Mouse (Mus musculus): ENCODE data around the gene Slc22a5.
"Not testable (repeated sequence)": the region's sequence is repeated elsewhere in the genome, so short reads cannot be mapped to it uniquely, and the experiment has no call there.

Gene Slc22a5

DNA sequence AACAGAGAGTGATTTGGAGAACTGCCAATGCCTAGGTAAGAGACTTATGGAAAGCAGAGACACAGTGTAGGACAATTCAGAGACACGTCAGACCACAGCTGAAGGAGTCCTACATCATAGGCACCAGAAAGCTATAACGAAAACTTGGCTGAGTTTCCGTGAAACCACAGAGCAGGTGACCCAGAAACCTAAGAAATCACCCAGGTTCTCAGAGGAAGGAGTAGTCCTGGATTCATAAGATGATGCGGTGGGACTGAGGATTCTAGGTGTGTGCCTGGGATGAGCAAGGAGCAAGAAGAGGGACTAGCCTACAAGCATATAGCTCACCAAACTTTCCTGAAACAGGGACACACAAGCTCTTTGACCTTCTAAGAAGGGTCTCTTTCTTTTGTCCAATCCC, 3.2 kb downstream of the Slc22a5 start:
- no peak for DNase-seq (ENCODE audit: low spot score)

DNA sequence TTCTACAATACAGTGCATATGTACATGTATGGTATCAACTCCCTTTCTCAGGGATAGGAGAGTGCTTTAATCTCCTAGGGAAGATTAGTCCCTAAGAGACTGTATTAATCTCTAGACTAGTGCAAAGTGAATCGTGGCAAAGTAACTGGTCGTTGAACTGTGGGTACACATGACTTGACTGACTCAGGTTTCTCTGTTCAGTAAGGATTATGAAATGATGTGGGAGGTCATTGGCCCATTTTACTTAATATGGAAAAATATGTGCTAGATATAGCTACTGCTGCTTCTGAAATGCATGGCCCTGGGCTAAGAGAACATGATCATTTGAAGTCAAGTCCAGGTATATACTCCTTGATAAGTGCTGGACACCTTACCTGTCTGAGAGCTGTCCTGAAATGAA, 8.2 kb downstream of the Slc22a5 start:
- DNase-seq (ENCODE audit: low spot score): no peak

DNA sequence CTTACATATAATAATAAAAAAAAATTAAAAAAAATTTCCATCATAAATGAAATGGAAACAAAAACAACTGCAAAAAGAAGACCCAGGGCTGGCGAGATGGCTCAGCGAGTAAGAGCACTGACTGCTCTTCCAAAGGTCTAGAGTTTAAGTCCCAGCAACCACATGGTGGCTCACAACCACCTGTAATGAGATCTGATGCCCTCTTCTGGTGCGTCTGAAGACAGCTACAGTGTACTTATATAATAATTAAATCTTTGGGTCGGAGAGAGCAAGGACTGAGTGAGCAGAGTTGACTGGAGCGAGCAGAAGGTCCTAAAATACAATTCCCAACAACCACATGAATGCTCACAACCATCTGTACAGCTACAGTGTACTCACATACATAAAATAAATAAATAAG, 13.4 kb downstream of the Slc22a5 start:
- not testable (repeated sequence) for DNase-seq (ENCODE audit: low spot score)

DNA sequence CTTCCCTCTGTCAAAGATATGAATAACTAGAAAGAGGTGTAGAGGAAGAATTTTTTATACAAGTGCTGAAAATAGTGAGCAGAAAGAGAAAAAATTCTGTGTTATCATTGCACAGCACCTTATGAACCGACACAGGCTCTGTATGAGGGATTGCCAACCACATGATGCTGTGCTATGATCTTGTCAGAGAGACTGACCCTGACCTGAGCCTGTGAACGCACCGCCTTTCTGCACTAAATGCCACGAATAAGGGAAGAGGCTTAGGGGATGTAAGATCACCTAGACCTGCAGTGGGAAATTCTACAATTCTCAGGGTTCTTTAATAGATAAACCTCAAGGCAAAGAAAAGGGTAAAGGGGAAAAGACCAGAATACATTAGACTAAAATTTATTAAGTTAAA, 15.0 kb downstream of the Slc22a5 start:
- DNase-seq (ENCODE audit: low spot score): no peak

DNA sequence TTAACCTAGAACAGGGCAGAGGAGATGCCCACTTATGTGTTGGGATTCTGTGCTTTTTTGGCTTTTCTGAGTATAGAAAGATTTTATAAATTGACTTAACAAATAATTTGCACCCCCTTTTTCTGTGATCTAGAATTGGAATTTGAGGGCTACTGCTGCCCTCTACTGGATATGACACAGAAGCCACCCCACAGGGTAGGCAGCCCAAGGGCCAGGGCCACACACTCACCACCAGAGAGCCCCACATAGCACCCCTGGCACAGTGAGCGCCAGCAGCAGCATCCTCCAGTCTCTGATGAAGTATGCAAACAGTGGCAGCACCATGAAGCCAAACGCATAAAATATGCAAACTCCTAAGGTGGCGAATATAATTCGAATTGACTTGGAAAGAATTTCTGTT, 16.8 kb downstream of the Slc22a5 start:
- DNase-seq (ENCODE audit: low spot score): no peak

DNA sequence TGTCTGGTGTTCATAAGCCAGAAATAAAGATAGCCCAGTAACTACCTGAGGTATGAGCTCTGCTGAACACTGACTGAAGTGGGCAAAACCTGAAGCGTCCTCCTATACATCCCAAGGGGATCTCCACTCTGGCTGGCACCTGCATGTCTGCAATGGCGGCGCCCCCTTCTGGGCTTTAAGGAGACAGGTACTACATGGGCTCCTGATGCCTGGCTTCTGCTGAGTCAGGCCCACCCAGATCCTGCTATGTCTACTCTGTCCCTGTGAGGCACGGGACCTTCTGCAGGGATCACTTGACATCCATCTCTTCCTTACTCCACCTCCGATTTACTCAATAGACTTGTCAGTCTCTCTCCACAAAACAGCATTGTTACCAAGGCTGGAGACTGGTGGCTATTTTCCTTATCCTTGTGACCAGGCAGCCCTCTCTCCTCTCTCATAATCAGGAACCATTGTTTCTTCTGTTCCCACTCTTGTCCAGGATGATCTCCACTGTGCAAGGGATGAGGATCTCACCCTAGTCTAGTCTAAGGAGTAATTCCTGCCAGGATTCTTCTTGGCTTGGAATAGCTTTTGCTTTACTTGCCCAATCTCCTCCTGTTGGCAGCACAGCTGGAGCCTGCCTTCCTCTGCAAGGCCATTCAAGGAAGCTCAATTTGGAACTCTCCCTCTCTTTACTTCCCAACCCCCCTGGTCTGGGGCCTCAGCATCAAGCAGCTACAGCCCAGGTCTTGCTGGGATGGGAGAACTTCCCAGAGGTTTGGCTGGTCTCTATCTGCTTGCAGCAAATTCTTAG, 17.4 kb downstream of the Slc22a5 start:
- not testable (repeated sequence) for DNase-seq (ENCODE audit: low spot score)

DNA sequence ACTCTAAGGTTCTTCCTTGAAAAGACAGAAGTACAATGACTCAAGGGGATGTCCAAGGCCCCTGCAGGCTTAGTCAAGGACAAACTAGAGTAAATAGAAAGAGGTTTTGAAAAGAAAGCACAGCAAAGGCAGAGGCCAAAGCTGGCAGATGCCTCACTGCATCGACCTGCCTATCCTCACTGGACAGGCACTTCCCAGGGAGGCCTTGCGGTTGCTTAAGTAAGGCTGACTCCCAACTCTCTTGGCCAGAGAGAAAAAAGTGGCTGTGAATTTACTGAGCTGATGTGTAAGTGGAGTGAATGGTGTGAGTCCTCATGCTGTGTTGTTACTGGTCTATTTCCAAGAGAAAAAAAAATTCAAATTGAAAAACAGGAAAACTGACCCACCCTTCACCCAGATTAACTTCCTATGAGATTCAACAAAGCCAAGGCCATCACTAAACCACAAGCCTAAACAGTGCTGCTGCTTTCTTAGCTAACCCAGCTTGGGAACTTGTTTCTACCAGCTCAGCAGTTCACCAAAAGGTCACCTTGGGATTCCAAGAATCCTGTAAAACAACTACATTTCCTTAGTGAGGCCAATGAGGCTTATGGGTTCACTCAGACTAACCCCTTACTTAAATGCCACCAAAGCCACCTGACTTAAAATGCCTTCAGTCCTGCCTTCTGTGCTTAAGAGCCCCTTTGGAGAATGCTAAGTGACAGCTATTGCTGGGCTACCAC, 19.5 kb downstream of the Slc22a5 start:
- DNase-seq (ENCODE audit: low spot score): no peak

DNA sequence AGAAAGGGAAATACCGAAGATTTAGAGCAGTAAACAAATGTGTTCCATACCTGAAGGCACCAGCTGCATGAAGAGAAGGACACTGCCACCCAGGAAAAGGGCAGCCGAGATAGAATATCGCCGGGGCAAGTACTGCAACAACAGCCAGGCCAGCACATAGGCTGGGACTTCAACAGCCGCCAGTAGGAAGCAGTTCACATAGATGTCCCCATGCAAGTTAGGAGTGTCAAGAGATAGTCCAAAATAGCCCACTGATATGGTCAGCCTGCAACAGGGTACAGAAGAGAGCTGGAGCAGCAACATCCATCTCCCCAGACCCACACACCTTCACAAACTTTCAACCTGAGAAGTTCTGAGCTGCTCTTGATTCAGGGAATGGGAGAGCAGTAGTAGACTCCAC, 22.3 kb downstream of the Slc22a5 start:
- no peak for DNase-seq (ENCODE audit: low spot score)

DNA sequence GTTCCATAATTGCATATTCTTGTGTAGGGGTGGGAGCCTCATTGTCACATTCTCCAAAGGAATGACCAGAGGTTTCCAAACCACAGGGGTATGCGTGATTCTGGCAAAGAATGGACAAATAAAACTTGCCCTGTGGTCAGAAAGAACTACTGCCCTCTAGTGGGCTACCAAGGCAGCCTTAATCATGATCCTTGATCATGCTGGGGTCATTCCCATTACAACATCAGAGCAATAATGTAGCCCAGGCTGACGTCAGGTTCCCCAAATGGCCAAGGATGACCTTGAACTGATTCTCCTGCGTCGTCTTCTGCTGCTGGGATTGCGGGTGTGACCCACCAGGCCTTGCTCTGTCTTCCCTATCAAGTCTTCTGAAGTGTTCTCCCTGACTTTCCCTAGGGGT, 23.1 kb downstream of the Slc22a5 start:
- peak; percentile 50 for DNase-seq (ENCODE audit: low spot score)

DNA sequence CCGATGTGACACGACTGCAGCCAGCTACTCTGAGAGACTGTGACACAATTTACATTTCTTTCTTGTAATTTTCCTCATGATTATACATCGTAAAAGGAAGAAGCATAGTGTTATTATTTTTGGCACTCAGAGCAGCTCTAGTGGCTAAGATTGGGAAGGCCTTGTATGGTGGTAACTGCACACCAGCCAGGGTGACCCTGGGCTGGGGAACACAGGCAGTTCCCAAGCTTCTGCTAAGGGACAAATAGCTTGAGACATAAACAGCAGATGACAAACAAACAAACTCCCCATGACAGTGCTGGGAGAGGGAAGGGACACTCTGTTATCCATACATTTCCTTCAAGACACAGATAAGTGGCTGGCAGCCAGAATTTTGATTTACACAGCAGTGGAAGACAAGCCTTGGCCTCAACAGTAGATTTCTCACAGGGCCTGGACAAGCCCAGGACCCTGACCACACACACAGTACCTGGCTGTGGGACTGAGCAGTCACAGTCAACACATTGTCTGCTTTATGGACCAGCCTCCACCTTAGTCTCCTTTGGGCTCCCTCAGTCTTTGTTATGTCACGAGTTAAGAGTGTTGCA, 26.6 kb downstream of the Slc22a5 start:
- not testable (repeated sequence) for DNase-seq (ENCODE audit: low spot score)

DNA sequence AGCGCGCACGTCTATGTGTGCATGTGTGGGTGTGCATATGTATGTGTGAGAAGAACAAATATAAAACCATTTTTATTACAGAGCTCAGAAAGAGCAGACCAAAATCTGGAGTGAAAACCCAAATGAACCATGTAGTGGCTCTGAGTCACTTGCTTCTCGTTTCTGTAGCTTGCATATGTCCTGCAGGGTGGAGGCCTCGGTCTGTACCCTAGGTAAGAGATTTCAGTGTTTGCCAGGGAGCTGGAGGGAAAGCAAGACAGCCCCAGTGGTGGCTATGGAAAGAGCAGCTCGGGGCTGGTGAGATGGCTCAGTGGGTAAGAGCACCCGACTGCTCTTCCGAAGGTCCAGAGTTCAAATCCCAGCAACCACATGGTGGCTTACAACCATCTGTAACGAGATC, 30.5 kb downstream of the Slc22a5 start:
- not testable (repeated sequence) for DNase-seq (ENCODE audit: low spot score)

DNA sequence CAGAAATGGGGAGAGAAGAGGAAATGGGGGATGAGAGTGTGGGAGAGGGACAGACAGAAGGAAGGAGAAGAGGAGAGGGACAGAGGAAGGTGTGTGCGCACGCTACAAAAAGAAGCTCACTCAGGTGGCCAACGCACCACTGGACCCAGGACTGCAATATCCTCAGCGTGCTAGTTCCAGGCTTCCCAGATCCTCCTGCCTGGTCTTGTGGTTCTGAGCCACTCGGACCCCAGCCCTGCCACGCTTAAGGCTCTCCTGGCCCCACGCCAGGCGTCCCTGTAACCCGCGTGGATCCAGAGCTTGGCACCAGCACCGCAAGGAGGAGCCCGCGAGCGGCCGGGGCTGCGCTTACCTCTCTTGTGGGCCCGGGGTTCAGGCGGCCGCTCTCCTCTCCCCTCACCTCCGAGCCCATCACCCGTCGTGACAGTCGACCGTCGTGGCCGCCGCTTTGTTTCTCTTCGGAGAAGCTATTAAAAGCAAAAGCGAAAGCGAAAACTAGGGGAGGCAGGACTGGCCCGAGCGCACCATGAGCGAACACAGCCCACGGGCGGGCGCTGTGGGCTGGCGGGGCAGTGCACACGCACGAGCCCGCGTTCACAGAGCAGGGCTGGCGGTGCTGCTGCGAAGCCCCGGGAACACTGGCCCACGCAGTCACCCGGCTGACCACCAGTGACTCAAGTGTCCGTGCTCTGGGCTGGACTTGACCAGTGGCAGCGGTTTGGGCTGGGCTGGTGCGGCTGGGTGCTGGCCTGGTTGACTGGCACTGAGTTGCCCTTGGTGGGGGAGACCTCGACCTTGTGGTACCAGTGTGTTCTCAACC, 32.5 kb downstream of the Slc22a5 start, which contains the start of gene Gm12216:
TSS of gene Gm12216 (minus strand) at position 496 of the 820 bp plus-strand sequence.
- DNase-seq (ENCODE audit: low spot score): peak; percentile 59

DNA sequence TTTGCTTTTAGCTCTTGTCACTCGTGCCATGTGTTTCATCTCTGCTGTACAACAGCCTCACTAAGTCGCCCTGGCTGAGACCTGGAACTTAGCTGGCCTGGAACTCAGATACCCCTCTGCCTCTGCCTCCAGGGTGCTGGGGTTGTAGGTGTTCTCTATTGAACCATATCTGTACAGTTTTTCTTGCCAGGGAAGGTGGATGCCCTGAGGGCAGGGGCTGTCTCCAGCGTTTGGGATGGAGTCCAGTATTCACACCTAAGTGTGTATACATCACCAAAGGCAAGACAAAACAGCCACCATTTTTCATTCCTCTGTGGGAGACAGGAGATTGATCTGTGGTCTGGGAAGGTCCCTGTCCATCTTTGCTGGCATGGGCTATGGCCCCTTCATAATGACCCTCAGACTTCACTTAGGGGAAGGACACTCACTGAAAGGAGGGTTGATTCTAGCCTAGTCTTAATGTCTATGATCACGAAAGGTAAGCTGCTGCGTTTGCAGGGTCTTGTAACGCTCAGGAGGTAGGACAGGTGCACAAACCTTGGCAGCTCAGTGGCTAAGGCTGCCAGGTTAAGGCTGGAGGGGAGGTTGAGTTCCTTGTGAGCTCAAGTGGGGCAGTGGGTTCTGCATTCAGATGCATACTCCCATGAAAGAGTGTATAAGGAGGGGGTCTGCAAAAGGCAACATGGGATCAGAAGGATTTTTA, 33.3 kb downstream of the Slc22a5 start:
- DNase-seq (ENCODE audit: low spot score): no peak

DNA sequence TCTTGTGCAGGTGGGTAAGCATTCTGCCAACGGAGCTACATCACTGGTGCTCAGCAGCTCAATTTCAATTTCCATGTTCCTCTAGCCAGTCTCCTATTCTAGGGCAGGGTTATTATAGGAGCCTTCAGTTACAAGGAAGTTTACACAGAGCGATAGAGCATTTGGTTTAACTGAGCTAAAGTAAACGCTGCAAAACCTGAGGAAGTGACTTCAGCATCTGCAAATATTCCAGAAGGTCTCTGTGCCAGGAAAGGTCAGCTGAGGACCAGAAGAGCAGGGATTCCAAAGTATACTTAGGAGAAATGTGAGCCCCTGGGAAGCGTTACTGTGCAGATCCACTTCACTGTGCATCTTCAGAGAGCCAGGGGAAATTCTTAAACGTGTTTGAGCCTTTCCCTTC, 37.8 kb downstream of the Slc22a5 start:
- peak; percentile 84 for DNase-seq (ENCODE audit: low spot score)

DNA sequence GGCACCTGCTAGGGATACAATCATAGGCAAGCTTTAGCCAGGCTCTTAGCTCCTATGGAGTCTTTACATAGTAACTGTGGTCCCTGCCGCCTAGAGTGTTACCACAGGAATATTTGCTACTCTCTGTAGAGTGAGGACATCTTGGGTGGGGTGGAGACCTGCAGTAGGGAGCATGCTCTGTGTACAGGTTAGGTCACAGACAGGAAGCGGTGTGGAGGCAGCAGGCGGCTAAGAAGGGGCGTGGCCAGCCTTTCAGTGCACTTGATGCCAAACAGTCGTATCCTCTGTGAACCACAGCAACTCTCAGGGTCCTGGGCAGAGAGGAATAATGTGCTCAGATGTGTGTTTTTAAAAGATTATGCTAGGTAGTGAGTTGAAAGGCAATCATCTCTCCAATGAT, 39.7 kb downstream of the Slc22a5 start:
- DNase-seq (ENCODE audit: low spot score): peak; percentile 77

DNA sequence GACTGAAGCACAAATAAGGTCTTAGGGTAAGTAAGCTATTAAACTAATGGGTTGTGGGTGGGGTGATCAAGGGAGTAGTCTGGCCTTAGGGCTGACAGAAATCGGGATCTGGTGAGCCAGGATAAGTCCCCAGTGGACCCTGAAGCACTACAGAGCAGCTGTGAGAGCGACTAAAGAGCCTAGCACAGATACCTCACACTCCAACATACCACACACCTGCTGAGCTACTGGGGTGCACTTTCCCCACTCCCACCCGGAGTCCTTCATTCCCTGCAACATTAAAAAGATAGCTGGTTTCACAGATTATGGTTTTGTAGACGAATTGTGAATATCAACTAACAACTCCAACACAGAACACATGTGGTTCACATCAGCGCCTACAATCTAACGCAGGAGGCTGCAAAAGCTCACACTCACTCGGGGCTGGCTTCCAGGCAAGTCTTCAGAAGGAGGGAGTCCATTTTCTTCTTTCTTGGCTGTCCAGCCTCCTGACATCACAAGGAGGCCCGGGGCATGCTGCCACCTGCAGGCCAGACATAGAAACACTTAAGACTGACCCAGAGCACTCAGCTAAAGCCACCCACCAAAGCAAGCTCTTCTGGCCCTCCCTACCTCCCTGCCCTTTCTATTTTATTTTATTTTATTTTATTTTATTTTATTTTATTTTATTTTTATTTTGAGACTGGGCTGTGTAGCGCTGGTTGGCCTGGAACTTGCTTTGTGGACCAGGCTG, 41.7 kb downstream of the Slc22a5 start:
- DNase-seq (ENCODE audit: low spot score): peak; percentile 87

DNA sequence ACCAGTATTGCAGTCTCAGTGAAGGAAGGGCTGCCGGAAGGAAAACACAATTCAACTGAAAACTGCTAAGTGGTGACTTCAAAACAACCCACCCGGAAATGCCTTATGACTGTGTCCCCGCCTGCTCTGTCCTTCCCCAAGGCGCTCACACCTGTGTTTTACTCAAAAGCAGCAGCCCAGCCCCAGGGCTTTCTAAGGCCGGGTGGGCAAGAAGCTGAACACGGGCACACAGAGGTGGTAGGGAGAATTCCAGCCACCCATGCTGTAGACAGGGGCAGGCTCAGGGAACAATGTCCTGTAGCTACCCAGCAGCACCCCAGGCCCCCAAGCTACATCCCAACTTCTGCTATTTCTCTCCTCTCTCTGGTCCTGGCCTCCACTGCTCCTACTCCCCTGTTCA, 45.8 kb downstream of the Slc22a5 start:
- peak; percentile 31 for DNase-seq (ENCODE audit: low spot score)

DNA sequence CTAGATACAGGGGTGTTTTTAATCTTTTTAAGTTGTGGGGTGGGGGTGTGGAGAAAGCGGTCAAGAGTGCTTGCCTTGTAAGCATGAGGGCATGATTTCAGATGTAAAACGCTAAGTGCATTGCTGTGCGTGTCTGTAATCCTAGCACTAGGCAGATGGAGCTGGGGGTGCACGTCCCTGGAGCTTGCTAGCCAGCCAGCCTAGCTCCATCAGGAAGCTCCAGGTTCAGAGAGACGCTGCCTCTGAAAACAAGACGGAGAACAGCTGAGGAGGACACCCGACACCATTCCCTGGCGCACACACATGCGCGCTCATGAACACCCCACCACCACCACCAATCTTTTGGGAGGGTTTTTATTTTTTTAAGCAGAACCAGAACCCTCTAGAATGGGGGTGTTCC, 48.4 kb downstream of the Slc22a5 start:
- no peak for DNase-seq (ENCODE audit: low spot score)

DNA sequence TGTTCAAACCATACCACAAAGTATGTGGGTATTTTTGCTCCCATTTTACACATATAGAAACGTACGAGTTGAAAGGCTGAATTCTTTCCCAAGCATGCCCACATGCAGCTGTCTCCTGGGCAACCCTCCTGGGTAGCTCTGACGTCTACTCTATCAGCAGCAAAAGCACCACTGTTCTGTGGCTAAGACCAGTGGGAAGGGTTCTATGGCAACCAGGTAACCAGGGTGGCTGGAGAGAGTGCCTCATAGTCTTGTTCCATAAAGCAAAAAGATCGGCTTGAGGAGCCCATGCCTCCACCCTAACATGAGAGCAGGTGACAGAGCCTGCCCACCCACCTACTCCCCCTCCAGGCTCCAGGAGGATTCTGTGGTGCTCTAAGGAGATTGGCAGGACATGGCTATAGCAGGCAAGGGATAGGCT, 49.3 kb downstream of the Slc22a5 start:
- DNase-seq (ENCODE audit: low spot score): no peak

DNA sequence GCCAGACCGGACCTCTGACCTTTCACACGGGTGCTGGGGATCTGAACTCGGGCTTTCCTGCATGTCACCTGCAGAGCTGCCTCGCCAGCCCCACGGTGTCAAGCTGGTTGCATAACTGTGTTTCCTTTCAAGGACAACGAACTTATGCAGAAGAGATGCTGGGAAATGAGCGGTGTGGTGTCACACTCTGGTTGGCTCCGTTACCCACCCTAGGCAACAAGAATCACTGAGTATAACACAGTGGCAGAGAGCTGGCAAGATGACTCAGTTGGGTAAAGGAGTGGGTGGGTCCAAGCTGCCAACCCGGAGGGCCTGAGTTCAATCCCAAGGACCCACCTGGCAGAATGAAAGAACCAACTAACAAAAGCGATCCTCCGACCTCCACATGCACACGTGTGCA, 49.9 kb downstream of the Slc22a5 start:
- DNase-seq (ENCODE audit: low spot score): no peak

Data from lung, postnatal 25 days (tissue).